Mouse (Mus musculus) C2C12 (cell line): ENCODE data around the gene Tcf12.

ENCODE experiments used
- CEBPB ChIP-seq: IDR thresholded peaks from one replicate; pipeline ENCODE4 v1.6.1; 2011; ENCODE audit warnings: low read depth, mild to moderate bottlenecking, control low read depth, moderate library complexity
- CTCF ChIP-seq: IDR thresholded peaks from one replicate; pipeline ENCODE4 v1.5.1; 2011; ENCODE audit not compliant: control insufficient read depth, insufficient read depth, insufficient read length
- MYOD1 ChIP-seq: IDR thresholded peaks from one replicate; pipeline ENCODE4 v1.6.1; 2011; ENCODE audit warnings: low read depth; ENCODE audit not compliant: control insufficient read depth, insufficient read length
- USF1 ChIP-seq: IDR thresholded peaks from one replicate; pipeline ENCODE4 v1.6.1; 2011; ENCODE audit warnings: low read depth, mild to moderate bottlenecking, control low read depth, moderate library complexity

DNA sequence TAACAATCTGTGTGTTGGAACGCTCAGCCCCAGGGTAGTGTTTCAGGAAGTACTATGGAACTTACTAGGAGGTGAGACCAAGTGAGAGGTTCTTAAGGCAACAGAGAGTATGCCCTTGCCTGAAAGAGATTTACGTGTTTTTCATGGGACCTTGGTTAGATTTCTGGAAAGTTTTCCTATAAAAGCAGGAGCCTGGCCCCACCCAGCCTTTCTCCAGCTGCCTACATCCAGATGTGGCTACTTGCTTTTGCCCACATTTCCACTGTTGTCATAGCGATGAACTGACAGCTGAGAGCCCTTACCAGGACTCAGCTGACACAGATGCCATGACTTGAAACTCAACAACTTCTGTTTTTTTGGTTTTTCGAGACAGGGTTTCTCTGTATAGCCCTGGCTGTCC, 18.2 kb upstream of the Tcf12 start:
- TF ChIP-seq CTCF: no peak
- no peak for TF ChIP-seq USF1
- no peak for TF ChIP-seq MYOD1
- no peak for TF ChIP-seq CEBPB
